Mouse (Mus musculus) lung, embryonic 15.5 days (tissue): ENCODE results near the gene Mif4gd. TPM values are rescaled to one million over a fixed set of nuclear protein-coding genes. Genes with fewer than 3 reads are reported as not detected.
"Not testable (repeated sequence)": the region's sequence is repeated elsewhere in the genome, so short reads cannot be mapped to it uniquely, and the experiment has no call there.

ENCODE experiments used
- ATAC-seq: fragments of 200-750 bp; cut with Nextera tagmentation; 2 replicates; pipeline ENCODE4 v1.8.0; 2017; ENCODE audit warnings: moderate number of reproducible peaks, borderline replicate concordance; ENCODE audit not compliant: low FRiP score, low TSS enrichment; ENCODE audit errors: extremely low read depth
- H3K27ac ChIP-seq: fragments of 300-500 bp; sonication (generic); 2 replicates; pipeline ENCODE4 v1.5.1; 2015; ENCODE audit warnings: moderate library complexity, mild to moderate bottlenecking, inconsistent platforms
- H3K27me3 ChIP-seq: fragments of 300-500 bp; sonication (generic); 2 replicates; pipeline ENCODE4 v1.6.1; 2015; ENCODE audit warnings: inconsistent platforms
- H3K36me3 ChIP-seq: fragments of 300-500 bp; sonication (generic); 2 replicates; pipeline ENCODE4 v1.6.1; 2015; ENCODE audit warnings: inconsistent platforms
- H3K4me1 ChIP-seq: fragments of 300-500 bp; sonication (generic); 2 replicates; pipeline ENCODE4 v1.6.1; 2015; ENCODE audit warnings: inconsistent platforms
- H3K4me2 ChIP-seq: fragments of 300-500 bp; sonication (generic); 2 replicates; pipeline ENCODE4 v1.6.1; 2015; ENCODE audit warnings: inconsistent platforms, mild to moderate bottlenecking, moderate library complexity
- H3K4me3 ChIP-seq: fragments of 300-500 bp; sonication (generic); 2 replicates; pipeline ENCODE4 v1.5.1; 2015; ENCODE audit warnings: mild to moderate bottlenecking, inconsistent platforms
- H3K9ac ChIP-seq: fragments of 300-500 bp; sonication (generic); 2 replicates; pipeline ENCODE4 v1.6.1; 2015; ENCODE audit warnings: inconsistent platforms
- H3K9me3 ChIP-seq: fragments of 300-500 bp; sonication (generic); 2 replicates; pipeline ENCODE4 v1.6.1; 2016; ENCODE audit warnings: inconsistent platforms
- WGBS: fragments of 180-500 bp; shearing (Covaris S2); methylation state at CpG from one replicate; pipeline ENCODE4 v1.1.7; 2015; 5-methylcytosine and 5-hydroxymethylcytosine counted together
- polyA plus RNA-seq: library from polyadenylated mRNA; unstranded; fragments of >200 nt; fragmentation: Nextera tagmentation; extraction: Ambion mirVana; gene quantifications from 2 replicates; pipeline ENCODE4 v1.2.1, GENCODE M21; 2015

Mif4gd gene
- polyA plus RNA-seq = 29.5 and 32.3 TPM in 2 replicates

- WGBS = under 1% methylated on average over 68 of the region's 80 CpGs
- H3K4me1 ChIP-seq = peaks cover 19% of the 10 kb centered on the region
- H3K36me3 ChIP-seq = peaks cover 18% of the 10 kb centered on the region
- ATAC-seq = peak; percentile 84
- H3K9me3 ChIP-seq = no peaks in the 10 kb centered on the region
- H3K27me3 ChIP-seq = no peaks in the 10 kb centered on the region
- H3K9ac ChIP-seq = peak within 1 kb of the TSS; percentile 83
- peak within 1 kb of the TSS; percentile 98 for H3K27ac ChIP-seq
- H3K4me3 ChIP-seq = peak within 1 kb of the TSS; percentile 95
- peak within 1 kb of the TSS; percentile 96 for H3K4me2 ChIP-seq
Observed at GRCm38 (mm10) chr11:115612410-115613137, at the start of gene Mif4gd. Gene Mif4gd (minus strand): TSS chr11:115612969.

GRCm38 (mm10) chr11:115660376-115660775 lies 47.6 kb upstream of the Mif4gd start:
- no peak overlapping the region for H3K9ac ChIP-seq
- no peak overlapping the region for H3K4me3 ChIP-seq
- no peak for ATAC-seq
- no peak overlapping the region for H3K27ac ChIP-seq
- H3K27me3 ChIP-seq = no peaks in the 10 kb centered on the region
- H3K4me2 ChIP-seq = no peak overlapping the region
- no peaks in the 10 kb centered on the region for H3K9me3 ChIP-seq
- WGBS = 98% methylated on average over 4 of the region's 4 CpGs
- H3K4me1 ChIP-seq = no peaks in the 10 kb centered on the region
- no peaks in the 10 kb centered on the region for H3K36me3 ChIP-seq

GRCm38 (mm10) chr11:115658521-115658920 lies 45.8 kb upstream of the Mif4gd start:
- Histone ChIP-seq H3K4me2 (no peak overlapping the region), H3K9me3 (no peaks in the 10 kb centered on the region), H3K27me3 (no peaks in the 10 kb centered on the region), H3K4me3 (no peak overlapping the region), H3K9ac (no peak overlapping the region), H3K4me1 (no peaks in the 10 kb centered on the region), H3K27ac (no peak overlapping the region), H3K36me3 (peaks cover 7% of the 10 kb centered on the region; the same call in 1 of the 2 replicates)
- ATAC-seq = no peak
- 79% methylated on average over 6 of the region's 6 CpGs for WGBS

DNA sequence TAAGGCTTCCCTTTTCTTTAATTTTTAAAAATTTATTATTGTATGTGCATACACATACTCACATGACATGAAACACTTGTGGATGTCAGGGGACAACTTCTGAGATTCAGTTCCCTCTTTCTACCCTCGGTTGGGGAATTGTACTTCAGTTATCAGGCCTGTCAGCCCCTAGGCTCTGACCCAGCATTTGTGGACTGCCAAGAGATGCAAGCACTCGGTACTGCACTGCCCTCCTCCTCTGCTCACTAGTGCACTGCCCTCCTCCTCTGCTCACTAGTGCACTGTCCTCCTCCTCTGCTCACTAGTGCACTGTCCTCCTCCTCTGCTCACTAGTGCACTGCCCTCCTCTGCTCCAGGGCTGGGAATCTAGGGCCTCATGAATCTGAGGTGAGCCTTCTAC lies 41.4 kb upstream of the Mif4gd start:
- Histone ChIP-seq H3K9me3 (no peaks in the 10 kb centered on the region), H3K4me3 (no peak overlapping the region), H3K4me1 (no peaks in the 10 kb centered on the region), H3K4me2 (no peak overlapping the region), H3K27me3 (no peaks in the 10 kb centered on the region), H3K27ac (no peak overlapping the region), H3K9ac (no peak overlapping the region), H3K36me3 (peaks cover 8% of the 10 kb centered on the region; the same call in 1 of the 2 replicates)
- WGBS = 62% methylated on average over 2 of the region's 2 CpGs
- no peak for ATAC-seq

- ATAC-seq = no peak
- Histone ChIP-seq H3K4me2 (no peak overlapping the region), H3K27ac (no peak overlapping the region), H3K27me3 (no peaks in the 10 kb centered on the region), H3K9me3 (no peaks in the 10 kb centered on the region), H3K4me3 (no peak overlapping the region), H3K36me3 (peaks cover 12% of the 10 kb centered on the region; the same call in 1 of the 2 replicates), H3K4me1 (no peaks in the 10 kb centered on the region), H3K9ac (no peak overlapping the region)
- WGBS = 84% methylated on average over 3 of the region's 3 CpGs
Observed at GRCm38 (mm10) chr11:115653194-115653593, 40.4 kb upstream of the Mif4gd start.

DNA sequence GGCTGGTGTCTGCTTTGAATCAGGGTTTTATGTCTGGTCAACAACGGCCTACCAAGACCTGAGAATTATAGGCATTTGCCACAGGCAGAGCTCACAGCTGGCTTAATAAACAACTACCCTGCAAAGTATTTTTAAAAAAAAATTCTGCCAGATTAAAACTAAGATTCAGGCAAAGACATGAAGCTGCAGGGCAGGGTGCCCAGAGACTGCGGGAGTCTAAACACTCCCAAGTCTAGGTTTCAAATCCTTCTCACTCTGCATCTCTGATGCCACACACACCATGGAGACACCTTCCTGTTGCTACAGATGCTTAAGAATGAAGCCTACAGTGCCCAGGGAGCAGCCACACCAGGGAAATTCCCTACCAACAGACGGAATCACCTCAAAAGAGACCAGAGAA lies 38.9 kb upstream of the Mif4gd start:
- WGBS = 88% methylated on average over 3 of the region's 3 CpGs
- H3K9me3 ChIP-seq = no peaks in the 10 kb centered on the region
- no peaks in the 10 kb centered on the region for H3K4me1 ChIP-seq
- ATAC-seq = no peak
- no peaks in the 10 kb centered on the region for H3K27me3 ChIP-seq
- H3K36me3 ChIP-seq = peaks cover 19% of the 10 kb centered on the region
- H3K4me2 ChIP-seq = no peak overlapping the region
- H3K27ac ChIP-seq = no peak overlapping the region
- no peak overlapping the region for H3K9ac ChIP-seq
- no peak overlapping the region for H3K4me3 ChIP-seq

DNA sequence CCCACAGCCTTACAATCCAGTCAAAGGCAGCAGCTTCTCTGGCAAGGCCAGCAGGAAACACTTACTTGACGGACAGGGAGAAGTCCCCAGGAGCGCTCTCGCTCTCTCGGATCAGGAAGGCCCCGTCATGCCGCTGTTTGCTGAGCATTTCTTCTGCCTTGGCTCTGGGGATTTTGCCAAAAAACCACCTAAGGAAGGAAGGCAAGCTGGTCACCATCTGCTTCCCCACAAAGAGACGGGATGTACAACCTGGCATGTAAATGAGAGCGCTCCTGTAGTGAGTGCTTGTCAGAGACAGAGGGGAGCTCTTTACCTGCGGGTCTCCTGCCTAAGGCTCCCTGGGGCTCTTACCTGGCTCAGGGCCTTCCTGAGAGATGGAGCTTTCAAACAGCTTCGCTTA lies 36.9 kb upstream of the Mif4gd start:
- H3K9ac ChIP-seq = no peak overlapping the region
- peaks cover 17% of the 10 kb centered on the region for H3K36me3 ChIP-seq
- ATAC-seq = no peak
- WGBS = 55% methylated on average over 10 of the region's 10 CpGs
- H3K4me3 ChIP-seq = no peak overlapping the region
- H3K4me1 ChIP-seq = no peaks in the 10 kb centered on the region
- no peak overlapping the region for H3K27ac ChIP-seq
- no peaks in the 10 kb centered on the region for H3K27me3 ChIP-seq
- H3K9me3 ChIP-seq = no peaks in the 10 kb centered on the region
- no peak overlapping the region for H3K4me2 ChIP-seq

DNA sequence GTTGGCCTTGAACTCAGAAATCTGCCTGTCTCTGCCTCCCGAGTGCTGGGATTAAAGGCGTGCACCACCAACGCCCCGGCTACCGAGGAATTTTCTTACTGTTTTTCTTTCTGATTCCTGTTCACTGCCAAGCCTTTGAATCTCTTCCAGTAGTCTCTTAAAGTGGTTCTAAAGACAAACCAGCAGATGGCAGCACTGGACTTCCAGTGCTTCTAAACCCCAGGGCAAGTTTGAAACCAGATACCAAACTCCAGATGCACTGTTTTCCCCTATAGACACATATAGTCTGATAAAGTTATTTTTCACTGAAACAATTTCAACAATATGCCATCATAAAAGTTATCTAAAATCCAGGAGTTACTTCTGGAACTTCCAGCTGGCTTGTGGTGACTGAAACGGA lies 34.7 kb upstream of the Mif4gd start:
- no peak for ATAC-seq
- Histone ChIP-seq H3K4me3 (no peak overlapping the region), H3K27ac (no peak overlapping the region), H3K4me2 (no peak overlapping the region), H3K9me3 (no peaks in the 10 kb centered on the region), H3K4me1 (no peaks in the 10 kb centered on the region), H3K27me3 (no peaks in the 10 kb centered on the region), H3K36me3 (peaks cover 14% of the 10 kb centered on the region), H3K9ac (no peak overlapping the region)
- 51% methylated on average over 6 of the region's 6 CpGs for WGBS

DNA sequence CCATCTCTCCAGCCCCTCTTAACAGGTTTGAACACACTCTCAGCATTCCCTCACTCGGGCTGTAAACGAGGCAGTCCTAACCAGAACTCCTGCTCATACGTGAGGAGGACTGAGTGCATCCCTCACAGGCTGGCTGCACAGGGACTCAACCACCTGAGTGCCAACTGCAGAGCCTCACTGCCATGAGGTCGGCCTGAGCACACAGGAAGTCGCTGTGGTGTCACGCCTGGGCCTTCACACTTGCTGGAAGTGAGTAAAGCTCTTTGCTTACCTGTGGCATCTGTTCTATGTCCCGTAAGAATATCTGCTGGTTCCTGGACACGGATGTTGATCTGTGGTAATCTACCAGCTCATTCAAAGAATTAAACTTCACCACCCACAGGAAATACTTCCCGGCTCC lies 33.7 kb upstream of the Mif4gd start:
- H3K9ac ChIP-seq = no peak overlapping the region
- H3K27me3 ChIP-seq = no peaks in the 10 kb centered on the region
- no peak overlapping the region for H3K4me2 ChIP-seq
- no peaks in the 10 kb centered on the region for H3K9me3 ChIP-seq
- ATAC-seq = no peak
- 85% methylated on average over 9 of the region's 9 CpGs for whole genome bisulfite sequencing
- H3K4me3 ChIP-seq = no peak overlapping the region
- peaks cover 14% of the 10 kb centered on the region for H3K36me3 ChIP-seq
- H3K4me1 ChIP-seq = no peaks in the 10 kb centered on the region
- no peak overlapping the region for H3K27ac ChIP-seq

DNA sequence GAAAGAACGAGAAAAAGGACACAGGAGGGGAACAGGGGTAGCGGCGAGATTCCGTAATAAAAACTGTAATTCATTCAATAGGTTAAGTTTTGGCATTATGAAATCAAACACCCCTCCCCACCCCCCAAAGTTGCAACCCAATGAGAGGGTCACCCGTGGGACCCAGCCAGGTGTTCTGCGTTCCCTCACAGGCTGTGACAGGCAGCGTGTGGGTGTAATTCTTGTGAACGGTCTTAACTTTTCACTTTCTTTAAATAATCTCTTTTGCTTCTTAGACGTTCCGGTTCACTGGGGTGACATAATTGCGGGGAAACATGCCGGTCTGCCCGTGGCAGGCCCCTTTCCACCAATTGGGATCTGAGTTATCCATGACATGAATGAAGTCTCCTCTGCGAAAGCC lies 32.7 kb upstream of the Mif4gd start:
- not testable (repeated sequence) for H3K9ac ChIP-seq, H3K4me3 ChIP-seq, H3K27ac ChIP-seq, H3K27me3 ChIP-seq, H3K4me1 ChIP-seq, ATAC-seq, H3K9me3 ChIP-seq, H3K4me2 ChIP-seq
- peaks cover 14% of the 10 kb centered on the region for H3K36me3 ChIP-seq
- 50% methylated on average over 14 of the region's 14 CpGs for WGBS

DNA sequence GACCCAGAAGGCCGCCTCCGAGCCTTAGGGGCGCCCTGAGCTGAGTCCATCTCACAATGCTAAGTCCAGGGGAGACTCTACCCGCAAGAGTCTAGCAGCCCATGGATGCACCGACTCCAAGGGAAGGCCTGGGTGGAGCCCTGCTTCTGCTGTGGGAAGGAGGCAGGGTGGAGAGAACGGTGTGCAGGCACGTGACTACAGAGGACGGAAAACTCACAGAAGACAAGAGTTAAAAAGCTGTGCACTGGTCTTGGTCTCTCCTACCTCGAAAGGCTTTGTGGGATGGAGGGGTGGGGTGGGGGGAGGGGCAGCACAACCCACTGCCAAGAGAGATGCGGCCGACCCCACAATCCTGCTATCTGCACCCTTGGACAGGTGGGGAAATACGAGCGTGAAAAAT lies 31.5 kb upstream of the Mif4gd start:
- peaks cover 14% of the 10 kb centered on the region for H3K36me3 ChIP-seq
- WGBS = 90% methylated on average over 13 of the region's 13 CpGs

DNA sequence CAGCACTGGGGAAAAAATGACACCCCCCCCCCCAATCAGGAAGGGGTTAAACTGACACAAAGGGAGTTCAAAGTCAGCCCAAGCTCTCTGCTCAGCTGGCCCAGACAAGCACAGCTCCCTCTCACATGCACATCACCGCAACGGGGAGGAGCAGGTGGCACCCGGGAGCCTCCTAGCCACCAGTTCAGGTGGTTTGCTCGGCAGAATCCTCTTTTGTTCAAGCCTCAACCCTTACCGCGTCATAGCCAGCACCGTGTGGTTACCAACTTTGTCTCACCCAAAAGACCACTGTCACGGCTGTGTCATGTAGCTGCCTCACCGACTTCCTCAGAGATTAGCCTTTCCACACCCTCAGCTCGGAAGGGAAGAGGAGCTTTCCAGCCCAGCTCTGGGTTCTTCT lies 30.5 kb upstream of the Mif4gd start:
- ATAC-seq = no peak
- H3K27me3 ChIP-seq = no peaks in the 10 kb centered on the region
- H3K9ac ChIP-seq = no peak overlapping the region
- WGBS = 66% methylated on average over 10 of the region's 10 CpGs
- H3K4me3 ChIP-seq = no peak overlapping the region
- H3K36me3 ChIP-seq = peaks cover 11% of the 10 kb centered on the region
- no peak overlapping the region for H3K27ac ChIP-seq
- no peak overlapping the region for H3K4me2 ChIP-seq
- H3K4me1 ChIP-seq = 0 out of 2 replicates have a peak, but pooled peaks cover 3% of the 10 kb centered on the region
- no peaks in the 10 kb centered on the region for H3K9me3 ChIP-seq

More for the DNA sequence above, 31.5 kb upstream of the Mif4gd start:
- no peak overlapping the region for H3K4me3 ChIP-seq
- 0 out of 2 replicates have a peak, but pooled peaks cover 3% of the 10 kb centered on the region for H3K4me1 ChIP-seq
- no peak overlapping the region for H3K9ac ChIP-seq
- H3K9me3 ChIP-seq = no peaks in the 10 kb centered on the region
- no peak overlapping the region for H3K27ac ChIP-seq
- ATAC-seq = no peak
- no peaks in the 10 kb centered on the region for H3K27me3 ChIP-seq
- no peak overlapping the region for H3K4me2 ChIP-seq
